Mouse (Mus musculus): Measurements from ENCODE around the gene 2210418O10Rik. TPM values are rescaled to one million over a fixed set of nuclear protein-coding genes. Genes with fewer than 3 reads are reported as not detected.
"Not testable (repeated sequence)": the region's sequence is repeated elsewhere in the genome, so short reads cannot be mapped to it uniquely, and the experiment has no call there.

The 2210418O10Rik gene
- 1 to 10 TPM; 2.9 to 7.6 TPM for total RNA-seq (2021)
- long read RNA-seq, experiment 1, partial matches to known transcripts = 4 of 4 reads
- long read RNA-seq, experiment 1, other reads (novel, unspliced or antisense) = 0 of 4 reads
- long read RNA-seq, experiment 2 = 0 reads

- not testable (repeated sequence) for DNase-seq (ENCODE audit: low spot score in 2 of 2)
These were observed at the start of gene 2210418O10Rik for GRCm38 (mm10) chr2:176226269-176226668. TSS of gene 2210418O10Rik (plus strand) at chr2:176226569.

GRCm38 (mm10) chr2:176248519-176248918, 22.1 kb downstream of the 2210418O10Rik start:
- DNase-seq (ENCODE audit: low spot score in 2 of 2) = not testable (repeated sequence)

Other genes starting within 250 kb of the 2210418O10Rik start
- gene Gm2004, start 76.7 kb upstream of the 2210418O10Rik start, total RNA-seq (2021) = 10 to 100 TPM in 1 of 2 experiments, 1 to 10 TPM in 1; 7.1 to 16.4 TPM
- gene Gm11009, start 92.9 kb downstream of the 2210418O10Rik start, total RNA-seq (2021) = not detected
- gene Gm14435, start 197.0 kb downstream of the 2210418O10Rik start, total RNA-seq (2021) = 10 to 100 TPM; 17.7 to 23.5 TPM

Data from left cerebral cortex, adult 18-20 months (tissue).